Mouse (Mus musculus) C2C12 (cell line): ENCODE measurements around the gene Hps5. TPM values are rescaled to one million over a fixed set of nuclear protein-coding genes. Genes with fewer than 3 reads are reported as not detected.

Experiments used
- H3K27me3 ChIP-seq: one replicate; pipeline ENCODE4 v1.6.1; 2011; ENCODE audit not compliant: control insufficient read depth, insufficient read depth, insufficient read length
- H3K36me3 ChIP-seq: one replicate; pipeline ENCODE4 v1.6.1; 2011; ENCODE audit not compliant: control insufficient read depth, insufficient read depth
- H3K4me3 ChIP-seq: one replicate; pipeline ENCODE4 v1.5.1; 2011; ENCODE audit warnings: mild to moderate bottlenecking, control low read depth; ENCODE audit not compliant: poor library complexity, insufficient read depth, severe bottlenecking
- H3K79me2 ChIP-seq: one replicate; pipeline ENCODE4 v1.6.1; 2011; ENCODE audit not compliant: control insufficient read depth, insufficient read depth
- H3K79me3 ChIP-seq: one replicate; pipeline ENCODE4 v1.6.1; 2011; ENCODE audit warnings: low read depth, control low read depth
- H3ac ChIP-seq: one replicate; pipeline ENCODE3; 2011; ENCODE audit warnings: low read depth; ENCODE audit not compliant: control insufficient read depth, insufficient read length
- CEBPB ChIP-seq: IDR thresholded peaks from one replicate; pipeline ENCODE4 v1.6.1; 2011; ENCODE audit warnings: low read depth, mild to moderate bottlenecking, control low read depth, moderate library complexity
- CTCF ChIP-seq: IDR thresholded peaks from one replicate; pipeline ENCODE4 v1.5.1; 2011; ENCODE audit not compliant: control insufficient read depth, insufficient read depth, insufficient read length
- FOSL1 ChIP-seq: IDR thresholded peaks from one replicate; pipeline ENCODE4 v1.8.0; 2011; ENCODE audit warnings: mild to moderate bottlenecking, low read length; ENCODE audit not compliant: poor library complexity, insufficient read depth, severe bottlenecking
- MAX ChIP-seq: IDR thresholded peaks from one replicate; pipeline ENCODE4 v1.6.1; 2011; ENCODE audit warnings: mild to moderate bottlenecking, control low read depth
- MYOD1 ChIP-seq: IDR thresholded peaks from one replicate; pipeline ENCODE4 v1.6.1; 2011; ENCODE audit warnings: low read depth; ENCODE audit not compliant: control insufficient read depth, insufficient read length
- MYOG ChIP-seq: IDR thresholded peaks from one replicate; pipeline ENCODE4 v1.6.1; 2011; ENCODE audit not compliant: control insufficient read depth, insufficient read length; ENCODE audit errors: extremely low read depth
- USF1 ChIP-seq: IDR thresholded peaks from one replicate; pipeline ENCODE4 v1.6.1; 2011; ENCODE audit warnings: low read depth, mild to moderate bottlenecking, control low read depth, moderate library complexity
- polyA plus RNA-seq: library from polyadenylated mRNA; unstranded; fragments of >200 nt; fragmentation: generic; extraction: Trizol; gene quantifications from one replicate; pipeline ENCODE4 v1.2.1, GENCODE M21; 2012; ENCODE audit warnings: missing spikeins

The Hps5 gene
- polyA plus RNA-seq, 1 experiment = 8.3 TPM

- no peak overlapping the region for H3ac ChIP-seq
- H3K4me3 ChIP-seq = no peak overlapping the region
- TF ChIP-seq CTCF (no peak), CEBPB (no peak), MAX (no peak), MYOG (no peak), FOSL1 (no peak), MYOD1 (no peak), USF1 (no peak)
- H3K79me2 ChIP-seq = no peaks in the 10 kb centered on the region
- peaks cover 76% of the 10 kb centered on the region for H3K36me3 ChIP-seq
- H3K27me3 ChIP-seq = no peaks in the 10 kb centered on the region
- no peaks in the 10 kb centered on the region for H3K79me3 ChIP-seq
These were observed 18.1 kb upstream of the Hps5 start for GRCm38 (mm10) chr7:46814012-46814411.

DNA sequence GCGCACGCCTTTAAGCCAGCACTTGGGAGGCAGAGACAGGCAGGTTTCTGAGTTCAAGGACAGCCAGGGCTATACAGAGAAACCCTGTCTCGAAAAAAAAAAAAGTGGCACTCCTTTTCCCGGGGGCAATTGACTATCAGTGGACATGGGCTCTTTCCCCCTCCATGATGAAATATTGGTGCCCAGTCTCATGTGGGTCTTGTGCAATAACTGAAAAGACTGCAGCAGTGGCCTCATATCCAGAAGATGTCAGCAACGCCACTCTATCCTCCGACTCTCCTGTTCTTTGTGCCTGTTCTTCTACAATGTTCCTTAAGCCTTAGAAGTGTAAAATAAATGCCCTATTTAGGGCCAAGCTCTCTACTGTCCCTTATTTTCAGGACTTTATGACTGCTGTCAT lies 14.5 kb upstream of the Hps5 start:
- Histone ChIP-seq H3K27me3 (no peaks in the 10 kb centered on the region), H3ac (no peak overlapping the region), H3K79me3 (no peaks in the 10 kb centered on the region), H3K36me3 (peaks cover 69% of the 10 kb centered on the region), H3K4me3 (no peak overlapping the region), H3K79me2 (no peaks in the 10 kb centered on the region)
- TF ChIP-seq MYOD1 = no peak
- no peak for TF ChIP-seq FOSL1
- no peak for TF ChIP-seq USF1
- TF ChIP-seq MYOG = no peak
- TF ChIP-seq CTCF = no peak
- no peak for TF ChIP-seq MAX
- no peak for TF ChIP-seq CEBPB

GRCm38 (mm10) chr7:46796779-46797178 lies 915 bp upstream of the Hps5 start:
- H3ac ChIP-seq = peak overlapping the region; percentile 84
- peaks cover 87% of the 10 kb centered on the region for H3K79me2 ChIP-seq
- H3K36me3 ChIP-seq = peaks cover 24% of the 10 kb centered on the region
- H3K27me3 ChIP-seq = no peaks in the 10 kb centered on the region
- peak overlapping the region; percentile 77 for H3K4me3 ChIP-seq
- TF ChIP-seq MYOG = no peak
- TF ChIP-seq CTCF = no peak
- TF ChIP-seq CEBPB = no peak
- no peak for TF ChIP-seq MAX
- no peak for TF ChIP-seq USF1
- TF ChIP-seq FOSL1 = no peak
- TF ChIP-seq MYOD1 = no peak
- H3K79me3 ChIP-seq = peaks cover 58% of the 10 kb centered on the region

DNA sequence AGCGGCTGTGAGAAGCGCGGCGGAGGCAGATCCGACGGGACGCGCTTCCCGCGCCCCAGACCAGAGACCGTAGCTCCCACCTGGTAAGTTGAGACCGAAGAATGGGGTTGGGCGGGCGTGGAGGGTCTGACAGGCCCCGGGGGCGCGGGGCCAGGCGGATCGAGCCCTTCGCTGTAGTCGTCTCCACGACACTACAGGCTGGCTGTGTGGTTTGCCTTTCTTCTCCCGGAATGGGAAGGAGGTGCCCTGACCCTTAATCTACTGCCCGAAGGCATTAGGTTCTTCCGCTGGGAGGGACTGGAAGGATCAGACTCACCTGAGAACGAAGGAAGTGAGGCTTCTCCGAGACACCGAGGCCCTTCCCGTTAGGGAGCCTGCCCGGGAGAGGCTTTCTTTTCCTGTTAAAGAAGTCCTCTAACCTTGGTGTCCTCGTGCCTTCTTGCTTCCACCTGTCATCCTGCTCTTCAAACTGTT lies 379 bp upstream of the Hps5 start:
- H3K36me3 ChIP-seq = peaks cover 19% of the 10 kb centered on the region
- no peak for TF ChIP-seq MAX
- no peak for TF ChIP-seq FOSL1
- no peak for TF ChIP-seq CEBPB
- TF ChIP-seq MYOD1 = no peak
- no peak for TF ChIP-seq MYOG
- TF ChIP-seq CTCF = no peak
- no peak for TF ChIP-seq USF1
- H3K79me2 ChIP-seq = peaks cover 82% of the 10 kb centered on the region
- peak overlapping the region; percentile 77 for H3K4me3 ChIP-seq
- H3ac ChIP-seq = peak overlapping the region; percentile 84
- H3K27me3 ChIP-seq = no peaks in the 10 kb centered on the region
- H3K79me3 ChIP-seq = peaks cover 60% of the 10 kb centered on the region

DNA sequence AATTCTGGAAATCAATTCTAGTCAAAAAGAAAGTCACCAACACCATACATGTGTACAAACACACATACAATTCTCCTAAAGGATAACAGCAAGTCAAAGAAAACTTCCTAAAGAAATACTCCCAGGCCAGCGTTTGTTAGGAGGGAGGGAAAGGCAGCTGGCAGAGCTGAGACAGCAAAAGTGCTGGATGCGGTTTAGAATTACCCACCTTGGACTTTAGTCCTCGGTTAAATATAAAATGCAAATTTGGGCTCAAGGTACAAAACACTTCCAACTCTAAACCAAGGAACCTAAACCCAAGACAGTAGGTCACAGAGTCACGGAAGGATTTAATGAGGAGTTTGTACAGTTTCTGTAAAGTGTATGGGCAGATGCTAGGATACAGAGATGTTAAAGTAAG lies 2.0 kb downstream of the Hps5 start:
- Histone ChIP-seq H3K4me3 (no peak overlapping the region), H3K27me3 (no peaks in the 10 kb centered on the region), H3K79me2 (peaks cover 61% of the 10 kb centered on the region), H3ac (no peak overlapping the region), H3K79me3 (peaks cover 41% of the 10 kb centered on the region), H3K36me3 (peaks cover 10% of the 10 kb centered on the region)
- no peak for TF ChIP-seq MYOD1

GRCm38 (mm10) chr7:46789177-46789849 lies 6.6 kb downstream of the Hps5 start:
- TF ChIP-seq CEBPB = no peak
- no peak for TF ChIP-seq MYOD1
- TF ChIP-seq CTCF = no peak
- TF ChIP-seq USF1 = no peak
- TF ChIP-seq MAX = no peak
- Histone ChIP-seq H3K4me3 (no peak overlapping the region), H3ac (no peak overlapping the region), H3K27me3 (no peaks in the 10 kb centered on the region), H3K79me2 (peaks cover 19% of the 10 kb centered on the region), H3K79me3 (peaks cover 6% of the 10 kb centered on the region), H3K36me3 (peaks cover 27% of the 10 kb centered on the region)
